Mouse (Mus musculus) adrenal gland, postnatal 4 days (tissue): ENCODE results near the gene Pex5. TPM values are rescaled to one million over a fixed set of nuclear protein-coding genes. Genes with fewer than 3 reads are reported as not detected.

Source experiments
- DNase-seq, 2 experiments: peaks; one replicate each; pipeline ENCODE4 v3.0.0; 2021 to 2022; ENCODE audit warnings: low spot score in 2 of 2, mixed read lengths in 2 of 2
- long read RNA-seq, 2 experiments: library from polyadenylated mRNA; stranded (forward); transcript quantifications; one replicate each; pipeline ENCODE4 v2.0.0; 2021
- total RNA-seq, 2 experiments: library from RNA; stranded (reverse); gene quantifications; 2 replicates each; pipeline ENCODE4 v1.2.3; 2021

The Pex5 gene
- 10 to 100 TPM; 82.1 to 88.3 TPM for total RNA-seq
- long read RNA-seq, experiment 1, transcript Pex5-202 (15 exons, 3,073 nt): major isoform, 73 of 124 reads
- long read RNA-seq, experiment 1, transcript Pex5-201 (16 exons, 3,139 nt): minor isoform, 15 of 124 reads
- long read RNA-seq, experiment 1, partial matches to known transcripts: 10 of 124 reads
- long read RNA-seq, experiment 1, other reads (novel, unspliced or antisense): 22 of 124 reads
- long read RNA-seq, experiment 2, transcript Pex5-201 (16 exons, 3,139 nt): minor isoform, 47 of 259 reads
- long read RNA-seq, experiment 2, transcript Pex5-202 (15 exons, 3,073 nt): major isoform, 169 of 259 reads
- long read RNA-seq, experiment 2, partial matches to known transcripts: 16 of 259 reads
- long read RNA-seq, experiment 2, other reads (novel, unspliced or antisense): 23 of 259 reads

DNA sequence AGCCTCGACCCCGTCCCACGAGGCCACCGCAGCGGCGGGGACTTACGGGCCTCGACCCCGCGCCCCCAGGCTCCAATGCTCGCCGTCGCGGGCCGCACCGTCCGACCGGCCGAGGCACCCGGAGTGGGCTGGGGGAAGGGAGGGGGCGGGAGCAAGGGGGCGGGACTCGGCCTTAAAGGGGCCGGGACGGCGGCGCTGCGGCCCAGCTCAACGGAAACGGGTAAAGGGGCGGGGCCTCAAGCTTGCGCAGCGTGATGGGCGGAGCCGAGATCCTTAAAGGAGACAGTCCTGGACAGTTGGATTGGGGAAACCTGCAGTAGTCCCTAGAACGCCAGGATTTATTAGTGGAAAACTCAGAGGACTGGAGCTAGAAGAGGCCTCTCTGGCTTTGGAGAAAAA lies at the start of gene Pex5:
TSS of gene Pex5 (minus strand) at position 141 of the 399 bp plus-strand sequence.
- DNase-seq: peak; percentile 81 to 87

GRCm38 (mm10) chr6:124463881-124464291 lies 49.0 kb upstream of the Pex5 start:
- no peak for DNase-seq

DNA sequence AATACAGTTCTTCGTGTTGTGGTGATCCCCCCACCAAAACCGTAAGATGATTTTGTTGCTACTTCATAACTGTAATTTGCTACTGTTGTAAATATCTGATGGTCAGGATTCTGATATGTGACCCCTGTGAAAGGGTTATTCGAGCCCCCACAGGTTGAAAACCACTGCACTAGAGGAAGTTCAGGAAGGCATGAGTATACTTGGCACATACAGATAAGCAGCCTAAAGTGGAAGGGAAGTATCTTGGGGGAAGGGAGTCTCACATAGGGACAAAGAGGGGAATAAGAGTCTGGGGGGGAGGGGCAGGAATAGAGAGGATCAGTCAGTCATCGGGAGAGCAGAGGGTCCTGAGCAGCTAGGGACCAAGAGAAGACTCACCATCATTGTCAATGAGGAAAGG lies 44.5 kb upstream of the Pex5 start:
- no peak for DNase-seq

DNA sequence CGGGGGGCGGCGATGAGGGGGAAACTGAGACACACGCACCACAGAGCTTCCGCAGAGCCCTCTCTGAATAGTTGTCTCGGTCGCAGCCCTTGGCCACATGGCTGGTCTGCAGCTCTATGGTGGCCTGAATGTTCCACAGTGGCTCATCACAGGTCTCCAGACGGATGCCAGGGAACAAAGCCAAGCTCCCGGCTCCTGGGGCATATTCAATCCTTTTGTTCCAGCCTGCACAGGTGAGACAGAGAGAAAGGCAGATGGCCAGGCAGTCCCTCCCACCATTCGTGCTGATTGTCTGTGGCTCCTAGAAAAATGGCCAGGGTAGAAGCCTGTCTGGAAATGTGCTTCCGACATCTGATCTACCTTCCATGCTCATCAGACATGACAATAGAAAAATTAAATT lies 43.6 kb upstream of the Pex5 start:
- DNase-seq: no peak

DNA sequence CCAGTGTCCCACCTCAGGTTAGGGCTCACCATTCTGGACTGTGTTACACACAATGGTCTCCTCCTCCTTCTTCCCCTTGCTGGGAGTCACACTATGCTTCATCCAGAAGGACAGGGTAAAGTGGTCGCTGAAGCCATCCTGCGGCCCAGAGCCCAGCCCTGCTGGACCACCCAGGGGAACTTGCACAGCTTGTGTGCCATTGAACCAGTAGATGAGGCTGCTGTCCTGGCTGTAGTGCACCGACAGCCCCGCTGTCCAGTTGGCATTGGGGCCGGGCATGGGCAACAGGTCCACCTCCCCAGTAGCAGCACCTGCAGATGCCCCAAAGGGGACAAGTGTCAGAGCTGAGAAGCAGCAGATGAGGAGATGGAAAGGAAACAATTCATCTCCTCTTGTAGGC lies 43.0 kb upstream of the Pex5 start:
- no peak for DNase-seq

DNA sequence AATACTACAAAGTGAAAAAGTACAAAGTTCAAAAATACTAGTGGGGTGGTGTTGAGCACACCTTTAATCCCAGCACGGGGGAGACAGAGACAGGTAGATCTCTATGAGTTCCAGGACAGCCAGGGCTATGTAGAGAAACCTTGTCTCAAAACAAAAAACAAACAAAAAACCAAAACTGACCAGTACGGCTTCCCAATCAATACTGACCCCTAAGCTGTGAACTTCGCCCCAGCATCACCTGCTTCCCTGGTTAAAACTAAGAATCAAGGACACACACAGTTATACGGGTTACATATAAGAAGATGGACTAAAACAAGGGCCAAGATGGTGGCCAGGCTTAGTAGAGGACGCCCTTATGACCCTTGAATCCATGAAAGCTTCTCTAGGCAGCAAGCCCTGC lies 41.4 kb upstream of the Pex5 start:
- no peak for DNase-seq

- no peak for DNase-seq
Measured at GRCm38 (mm10) chr6:124453756-124454155, 38.9 kb upstream of the Pex5 start.

GRCm38 (mm10) chr6:124451995-124452394 lies 37.1 kb upstream of the Pex5 start:
- no peak for DNase-seq

DNA sequence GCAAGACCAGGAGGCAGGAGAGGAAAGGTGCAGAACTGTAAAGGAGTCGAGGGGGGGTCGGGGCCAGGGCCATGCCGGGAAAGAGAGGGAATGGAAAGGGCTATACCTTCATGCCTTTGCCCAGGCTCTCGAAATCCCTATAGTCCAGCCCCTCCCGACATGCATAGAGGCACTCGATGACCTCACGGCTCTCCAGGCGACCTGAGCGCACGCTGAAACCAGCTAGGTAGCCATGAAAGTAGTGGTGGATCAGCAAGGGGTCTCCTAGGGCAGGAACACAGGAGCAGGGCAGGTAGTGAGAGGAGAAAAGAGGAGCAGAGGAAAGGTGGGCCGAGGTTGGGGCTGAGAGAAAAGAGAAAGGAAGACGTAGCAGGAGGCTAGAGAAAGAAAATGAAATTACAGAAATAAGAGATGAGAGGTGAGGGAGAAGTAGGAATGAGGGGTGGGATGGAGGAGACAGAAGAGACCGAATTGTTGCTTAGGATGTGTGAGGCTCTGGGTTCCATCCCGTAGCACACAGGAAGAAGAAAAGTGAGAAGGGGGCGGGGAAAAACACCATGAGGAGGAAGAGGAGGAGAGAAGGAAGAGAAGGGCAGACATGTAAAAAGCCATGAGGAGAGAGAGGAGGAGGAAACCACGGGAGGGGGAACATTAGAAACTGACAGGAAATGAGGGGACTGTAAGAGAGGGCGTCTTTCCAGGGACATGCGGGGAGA lies 35.0 kb upstream of the Pex5 start:
- DNase-seq: no peak

GRCm38 (mm10) chr6:124448959-124449667 lies 34.2 kb upstream of the Pex5 start:
- DNase-seq: no peak

GRCm38 (mm10) chr6:124448186-124448852 lies 33.5 kb upstream of the Pex5 start:
- no peak for DNase-seq

DNA sequence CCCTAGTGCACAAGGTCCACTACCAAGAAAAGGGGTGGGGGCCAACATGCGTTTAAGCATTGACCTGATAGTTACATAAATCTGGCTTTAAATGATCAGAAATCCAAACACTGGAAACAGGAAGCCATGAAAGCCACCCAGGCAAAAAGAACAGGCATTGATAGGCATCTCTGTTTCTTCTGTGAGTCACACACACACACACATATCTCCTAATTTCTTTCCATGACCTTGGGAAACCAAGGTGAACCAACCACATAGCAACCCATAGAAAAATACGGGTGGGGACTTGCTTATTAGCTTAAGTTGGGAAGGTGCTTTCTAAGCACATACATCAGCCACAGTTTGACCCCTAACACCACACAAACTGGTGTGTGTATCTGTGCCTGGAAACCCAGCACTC lies 32.5 kb upstream of the Pex5 start:
- DNase-seq: no peak

GRCm38 (mm10) chr6:124446459-124446858 lies 31.6 kb upstream of the Pex5 start:
- DNase-seq: no peak

- DNase-seq: no peak
Measured at GRCm38 (mm10) chr6:124446024-124446423, 31.2 kb upstream of the Pex5 start.

GRCm38 (mm10) chr6:124443338-124443737 lies 28.5 kb upstream of the Pex5 start:
- DNase-seq: no peak

DNA sequence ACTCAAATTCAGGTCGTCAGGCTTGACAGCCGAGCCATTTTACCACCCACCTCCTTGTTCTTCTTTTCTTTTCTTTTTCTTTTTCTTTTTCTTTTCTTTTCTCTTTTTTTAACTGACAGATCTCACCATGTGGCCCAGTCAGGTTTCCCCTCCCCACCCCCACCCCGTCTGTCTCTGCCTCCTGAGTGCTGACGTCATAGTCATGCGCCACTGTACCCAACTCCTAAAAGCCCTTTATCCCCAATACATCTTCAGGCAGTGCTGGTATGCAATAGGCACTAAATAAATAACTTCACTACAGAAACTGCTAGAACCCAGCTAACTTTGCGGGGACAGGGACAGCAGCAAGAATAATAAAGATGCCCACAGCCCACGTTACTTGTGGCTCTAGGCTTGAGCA lies 21.4 kb upstream of the Pex5 start:
- no peak for DNase-seq

DNA sequence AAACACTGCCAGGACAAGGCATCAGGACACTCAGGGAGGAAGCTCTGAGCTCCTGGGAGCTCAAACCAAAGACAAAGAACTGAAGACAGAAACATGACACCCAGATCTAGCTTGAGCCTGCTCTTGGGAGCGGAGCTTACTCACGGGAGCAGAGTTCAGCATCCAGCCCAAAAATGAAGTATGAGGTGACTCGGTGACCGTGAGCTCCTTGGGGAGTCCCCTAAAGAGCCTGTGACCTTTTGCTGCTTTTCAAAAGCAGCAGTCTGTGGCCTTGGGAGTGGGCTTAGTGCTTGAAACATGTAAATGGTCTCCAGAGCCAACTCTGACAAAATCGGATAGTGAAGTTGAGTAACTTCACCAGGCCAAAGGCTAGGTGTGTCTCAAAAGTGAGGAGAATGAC lies 20.3 kb upstream of the Pex5 start:
- no peak for DNase-seq

DNA sequence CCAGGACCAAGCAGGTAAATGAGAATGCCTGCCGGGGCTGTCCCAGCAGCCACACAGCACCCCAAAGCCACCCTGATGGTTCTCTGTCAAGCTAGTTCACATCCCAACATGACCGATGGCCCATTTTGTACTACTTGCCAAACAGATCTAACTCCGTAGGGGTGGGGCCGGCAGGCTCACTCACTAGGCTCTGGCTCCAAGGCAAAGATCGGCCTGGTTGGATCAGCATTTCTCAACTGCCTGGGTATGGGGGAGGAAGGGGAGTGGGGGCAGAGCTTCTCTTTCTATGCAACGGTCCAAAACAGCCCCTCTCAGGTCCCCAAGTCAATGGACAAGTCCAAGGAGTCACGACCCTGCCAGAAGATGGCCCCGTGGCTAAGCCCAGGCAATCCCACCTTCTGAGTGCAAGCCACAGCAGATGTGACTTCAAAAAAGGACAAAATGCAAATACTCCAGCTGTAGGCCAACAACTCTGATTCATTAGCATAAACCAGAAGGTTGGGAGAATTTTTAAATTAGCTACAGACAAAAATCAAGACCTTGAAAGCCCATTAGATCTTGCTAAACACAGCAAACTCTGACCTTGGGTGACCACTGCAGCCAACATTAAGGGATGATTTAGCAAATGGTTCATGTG lies 18.9 kb upstream of the Pex5 start:
- no peak for DNase-seq

DNA sequence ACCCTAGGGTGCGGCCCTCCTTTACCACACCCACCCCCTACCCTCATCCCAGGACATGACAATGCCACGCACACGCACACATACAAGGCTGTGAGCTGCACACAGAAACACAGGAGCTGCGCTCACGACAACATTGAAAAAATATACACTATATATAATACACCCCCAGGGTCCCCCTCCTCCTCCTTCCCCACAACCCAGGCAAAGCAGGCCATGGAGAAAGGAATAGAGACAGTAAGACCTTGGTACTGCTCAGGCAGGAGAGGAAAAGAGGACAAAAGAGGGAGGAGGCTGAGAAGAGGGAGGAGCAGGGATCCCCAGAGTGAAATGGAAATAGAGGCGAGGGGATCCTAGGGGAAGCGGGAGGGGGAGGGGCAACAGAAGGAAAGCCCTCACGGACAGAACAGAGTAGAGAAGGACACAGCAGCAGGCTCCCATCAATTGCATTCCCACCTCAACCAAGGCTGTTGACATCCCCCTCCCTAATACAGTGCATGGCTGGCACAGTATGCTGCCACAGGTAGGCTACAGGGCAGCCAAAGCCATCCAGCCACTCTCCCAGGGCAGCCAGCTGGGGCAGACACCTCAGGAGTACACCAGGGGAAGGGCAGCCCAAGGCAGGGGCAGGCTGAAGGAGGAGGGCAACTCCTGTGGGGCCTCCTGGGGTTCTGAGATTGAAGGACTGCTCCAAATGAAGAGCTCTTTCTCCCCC lies 16.1 kb upstream of the Pex5 start:
- no peak for DNase-seq

GRCm38 (mm10) chr6:124430379-124430778 lies 15.5 kb upstream of the Pex5 start:
- DNase-seq: no peak
